Mouse (Mus musculus) left cerebral cortex, adult 9 months (tissue): ENCODE results near the gene Cacng3.

ENCODE experiments used
- DNase-seq, 2 experiments: peaks; one replicate each; pipeline ENCODE4 v3.0.0; 2022; ENCODE audit warnings: low spot score in 2 of 2

The Cacng3 gene

GRCm38 (mm10) chr7:122670442-122670872 is at the start of gene Cacng3:
Cacng3 (plus strand) TSS chr7:122670492.
- no peak for DNase-seq

- no peak for DNase-seq
Observed at GRCm38 (mm10) chr7:122622125-122622774, 48.0 kb upstream of the Cacng3 start.

- no peak for DNase-seq
Observed at GRCm38 (mm10) chr7:122623753-122624152, 46.5 kb upstream of the Cacng3 start.

GRCm38 (mm10) chr7:122628050-122628449 is 42.2 kb upstream of the Cacng3 start:
- no peak for DNase-seq

GRCm38 (mm10) chr7:122630386-122630785 is 39.9 kb upstream of the Cacng3 start:
- no peak for DNase-seq

GRCm38 (mm10) chr7:122631151-122631550 is 39.1 kb upstream of the Cacng3 start:
- no peak for DNase-seq

- no peak for DNase-seq
Observed at GRCm38 (mm10) chr7:122632946-122633345, 37.3 kb upstream of the Cacng3 start.

- no peak for DNase-seq
Observed at GRCm38 (mm10) chr7:122633463-122633862, 36.8 kb upstream of the Cacng3 start.

GRCm38 (mm10) chr7:122643676-122644075 is 26.6 kb upstream of the Cacng3 start:
- peak in 1 of 2 experiments; percentile 63 for DNase-seq

GRCm38 (mm10) chr7:122649306-122649705 is 21.0 kb upstream of the Cacng3 start:
- DNase-seq: peak in 1 of 2 experiments; percentile 59

GRCm38 (mm10) chr7:122652523-122652922 is 17.8 kb upstream of the Cacng3 start:
- no peak for DNase-seq

GRCm38 (mm10) chr7:122656671-122657070 is 13.6 kb upstream of the Cacng3 start:
- DNase-seq: no peak

- DNase-seq: no peak
Observed at GRCm38 (mm10) chr7:122657423-122658126, 12.7 kb upstream of the Cacng3 start.

- no peak for DNase-seq
Observed at GRCm38 (mm10) chr7:122665311-122666049, 4.8 kb upstream of the Cacng3 start.

- peak in 1 of 2 experiments; percentile 55 for DNase-seq
Observed at GRCm38 (mm10) chr7:122667903-122668302, 2.4 kb upstream of the Cacng3 start.

- DNase-seq: peak; percentile 54 to 82
Observed at GRCm38 (mm10) chr7:122670873-122671641, 765 bp downstream of the Cacng3 start.

- DNase-seq: peak in 1 of 2 experiments; percentile 56
Observed at GRCm38 (mm10) chr7:122672981-122673380, 2.7 kb downstream of the Cacng3 start.

- peak in 1 of 2 experiments; percentile 31 for DNase-seq
Observed at GRCm38 (mm10) chr7:122675207-122675606, 4.9 kb downstream of the Cacng3 start.

GRCm38 (mm10) chr7:122701751-122702150 is 31.5 kb downstream of the Cacng3 start:
- DNase-seq: peak; percentile 32 to 63

- peak in 1 of 2 experiments; percentile 53 for DNase-seq
Observed at GRCm38 (mm10) chr7:122702443-122702842, 32.2 kb downstream of the Cacng3 start.

GRCm38 (mm10) chr7:122706736-122707135 is 36.4 kb downstream of the Cacng3 start:
- DNase-seq: no peak

- no peak for DNase-seq
Observed at GRCm38 (mm10) chr7:122716299-122716698, 46.0 kb downstream of the Cacng3 start.
